Mouse (Mus musculus) lung, postnatal 14 days (tissue): ENCODE results near the gene Ccl20.
A peak's percentile ranks its signal among the peaks of the same experiment; 100 is the strongest.

Experiments used
- DNase-seq: peaks from one replicate; pipeline ENCODE4 v3.0.0; 2021

Ccl20 gene

DNA sequence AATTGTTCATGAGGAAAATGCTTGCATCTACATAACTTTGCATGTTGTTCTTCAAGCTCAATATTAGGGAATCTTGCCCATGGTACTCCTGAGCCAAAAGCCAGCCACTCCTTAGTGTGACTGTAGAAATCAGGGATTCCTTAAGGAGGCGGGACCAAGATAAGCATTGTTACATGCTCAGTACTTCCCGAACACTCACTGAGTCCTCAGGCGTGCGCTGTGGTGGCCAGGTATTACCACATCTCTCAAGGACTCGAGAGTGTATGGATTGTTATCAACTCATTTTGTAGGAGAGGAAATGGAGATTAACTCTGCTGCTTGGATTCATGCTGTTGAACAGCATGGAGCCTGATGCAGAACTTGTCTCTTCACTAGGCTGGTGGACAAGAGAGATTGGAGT is 25.5 kb downstream of the Ccl20 start:
- peak; percentile 27 for DNase-seq

DNA sequence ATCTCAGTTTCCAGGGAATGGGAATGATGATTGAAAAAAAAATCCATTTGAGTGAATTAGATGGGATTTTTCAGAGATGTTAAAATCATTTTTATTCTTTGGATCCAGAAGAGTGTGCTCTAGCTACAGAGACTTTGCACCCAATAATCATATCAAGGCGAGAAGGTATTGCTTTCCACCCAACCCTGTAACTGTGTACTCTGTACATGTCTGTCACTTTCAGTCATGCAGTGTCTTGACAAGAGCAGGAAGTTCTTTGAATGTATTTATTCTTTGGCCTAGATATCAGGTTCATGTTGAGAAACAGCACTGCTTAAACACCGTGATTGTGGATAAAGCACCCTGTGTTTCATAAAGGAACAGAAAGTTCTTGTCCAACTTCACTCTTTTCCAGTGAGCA is 30.0 kb downstream of the Ccl20 start:
- no peak for DNase-seq

DNA sequence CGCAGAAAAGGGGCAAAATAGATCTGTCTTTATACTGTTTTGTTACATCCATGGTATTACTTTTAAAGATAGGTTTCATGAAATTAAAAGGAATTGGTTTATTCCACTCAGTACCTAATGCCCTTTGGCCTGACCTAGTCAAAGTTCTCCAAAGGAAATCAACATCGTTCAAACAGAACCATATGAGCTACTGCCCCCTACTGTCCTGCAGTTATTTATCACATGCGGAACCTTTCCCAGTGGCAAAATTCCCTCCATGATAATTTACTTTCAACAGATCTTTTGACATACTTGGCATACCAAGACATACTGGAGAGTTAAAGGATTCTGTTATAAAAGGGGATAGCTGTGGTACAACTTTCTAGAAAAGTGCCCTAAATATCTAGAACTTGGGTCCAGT is 33.7 kb downstream of the Ccl20 start:
- peak; percentile 26 for DNase-seq

DNA sequence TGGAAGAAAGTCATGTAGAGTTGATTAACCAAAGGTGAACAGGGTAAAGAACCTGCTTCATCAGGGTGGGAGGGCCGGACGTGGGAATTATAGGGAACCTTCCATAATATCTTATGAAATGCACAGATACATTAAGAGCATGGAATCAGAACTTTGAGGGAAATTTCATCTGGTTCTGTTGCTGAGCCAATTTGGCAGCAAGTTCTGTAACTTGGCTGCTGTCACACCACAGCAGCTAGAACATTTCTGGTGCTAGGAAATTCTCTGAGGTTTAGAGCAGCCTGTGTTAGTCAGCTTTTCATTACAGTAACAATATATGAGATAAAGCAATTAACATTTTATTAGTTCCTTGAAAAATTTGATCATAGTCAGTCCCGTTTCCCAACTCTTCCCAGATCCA is 36.4 kb downstream of the Ccl20 start:
- DNase-seq: no peak

DNA sequence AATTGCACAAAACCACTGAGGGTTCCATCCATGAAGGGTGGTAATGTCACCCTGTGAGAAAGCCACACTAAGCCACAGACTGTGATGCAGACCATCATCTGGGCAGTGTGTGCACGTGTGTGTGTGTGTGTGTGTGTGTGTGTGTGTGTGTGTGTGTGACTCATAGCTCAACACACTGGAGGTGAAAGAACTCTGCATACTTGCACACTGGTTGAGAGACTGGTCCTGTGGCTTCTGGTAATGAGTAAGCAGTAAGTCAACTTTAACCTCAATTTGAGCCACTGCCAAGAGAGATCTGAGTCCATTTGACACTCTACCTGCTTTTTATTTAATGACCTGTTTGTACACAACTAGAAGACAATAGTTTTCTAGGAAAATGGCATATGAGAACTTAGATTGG is 40.3 kb downstream of the Ccl20 start:
- DNase-seq: no peak

DNA sequence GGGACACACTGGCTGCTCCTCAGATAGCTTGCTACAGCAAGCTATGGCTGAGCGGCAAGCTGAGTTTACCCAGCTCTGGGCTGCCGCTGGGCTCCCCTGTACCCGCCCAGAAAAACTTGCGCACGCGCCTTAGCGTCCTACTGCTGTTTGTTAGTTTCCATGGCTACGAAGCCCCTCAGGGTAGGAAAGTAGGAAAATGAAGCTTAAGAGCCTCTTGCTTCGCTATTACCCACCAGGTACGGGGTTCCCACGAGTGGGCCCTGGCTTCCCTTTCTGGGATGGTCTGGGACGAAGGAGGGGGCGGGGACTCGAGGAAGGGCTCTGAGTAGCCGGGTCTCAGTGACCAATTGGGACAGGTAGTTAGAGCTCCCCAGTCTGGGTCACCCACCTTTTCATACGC is 43.0 kb downstream of the Ccl20 start, which contains the start of gene Daw1:
TSS of gene Daw1 (plus strand) at position 150 of the 400 bp plus-strand sequence.
- DNase-seq: peak; percentile 59

DNA sequence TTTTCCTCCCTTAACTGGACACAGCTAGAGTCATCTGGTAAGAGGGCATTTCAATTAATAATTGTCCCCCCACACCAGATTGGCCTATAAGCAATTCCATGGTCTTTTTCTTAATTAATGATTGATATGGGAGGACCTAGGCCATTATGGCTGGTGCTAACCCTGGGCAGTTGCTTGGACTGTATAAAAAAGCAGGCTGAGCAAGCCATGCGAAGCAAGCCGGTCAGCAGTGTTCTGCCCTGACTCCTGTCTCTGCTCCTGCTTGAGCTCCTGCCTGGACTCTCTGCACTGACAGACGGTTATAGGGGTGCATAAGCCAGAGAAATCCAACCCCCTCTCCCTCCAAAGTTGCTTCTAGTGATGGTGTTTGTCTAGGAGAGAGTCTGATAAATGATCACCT is 45.1 kb downstream of the Ccl20 start:
- no peak for DNase-seq

DNA sequence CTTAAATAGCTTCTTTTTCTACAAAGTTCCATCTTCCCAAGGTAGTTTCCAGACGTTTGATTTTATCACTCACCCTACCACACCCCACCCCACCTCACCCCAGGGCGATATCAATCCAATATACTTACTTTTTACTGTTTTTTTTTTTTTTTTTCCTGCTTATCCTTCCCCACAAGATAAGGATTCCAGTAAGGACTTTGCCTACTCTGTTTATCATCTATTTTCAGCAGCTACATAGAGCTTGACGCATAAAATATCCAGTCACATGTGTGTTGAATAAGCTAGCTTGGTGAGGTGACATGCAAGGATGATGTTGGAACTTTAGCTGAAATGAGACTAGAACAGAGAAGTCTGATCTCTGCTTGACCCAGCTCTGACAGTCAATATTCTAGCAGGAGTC is 47.5 kb downstream of the Ccl20 start:
- DNase-seq: no peak
